Mouse (Mus musculus): ENCODE data around the gene C2cd5. TPM values are rescaled to one million over a fixed set of nuclear protein-coding genes. Genes with fewer than 3 reads are reported as not detected.

The C2cd5 gene
- polyA plus RNA-seq, 1 experiment from 2014 or later: 26.7 TPM

DNA sequence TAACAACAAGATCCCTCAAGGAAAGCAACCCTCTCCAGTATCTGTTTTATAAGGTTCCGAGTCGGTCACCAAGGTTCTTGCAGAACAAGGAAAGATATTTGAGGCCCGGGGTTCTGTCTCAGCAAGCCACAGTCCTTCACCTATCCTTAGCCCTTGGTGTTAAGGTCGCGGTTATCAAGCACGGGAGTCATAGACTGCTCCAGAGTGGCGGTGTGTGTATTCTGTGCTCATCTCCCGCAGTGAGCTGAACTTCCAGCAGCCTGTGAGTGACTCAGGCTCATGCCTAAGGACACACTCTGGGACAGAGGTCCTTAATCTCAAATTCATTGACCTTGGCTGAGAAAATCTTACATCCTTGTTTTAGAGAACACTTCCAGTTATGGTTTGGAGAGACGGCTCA, 40.9 kb upstream of the C2cd5 start:
- Histone ChIP-seq H3K27ac (ENCODE audit: low read length) (no peak overlapping the region), H3K27me3 (ENCODE audit: control insufficient read depth, insufficient read depth, low read depth, low read length) (no peaks in the 10 kb centered on the region), H3K9me3 (ENCODE audit: control insufficient read depth, low read length) (no peaks in the 10 kb centered on the region), H3K4me3 (ENCODE audit: low read length) (no peak overlapping the region), H3K9ac (ENCODE audit: low read length) (no peak overlapping the region), H3K4me1 (replicated peaks; ENCODE audit: control insufficient read depth, insufficient read depth, low read length) (no peaks in the 10 kb centered on the region), H3K36me3 (ENCODE audit: control insufficient read depth, insufficient read depth, low read length) (no peaks in the 10 kb centered on the region), H3K4me2 (ENCODE audit: low read depth, low read length) (no peak overlapping the region)
- no peak for ATAC-seq (ENCODE audit: low read depth)
- WGBS: 86% methylated on average over 9 of the region's 9 CpGs

DNA sequence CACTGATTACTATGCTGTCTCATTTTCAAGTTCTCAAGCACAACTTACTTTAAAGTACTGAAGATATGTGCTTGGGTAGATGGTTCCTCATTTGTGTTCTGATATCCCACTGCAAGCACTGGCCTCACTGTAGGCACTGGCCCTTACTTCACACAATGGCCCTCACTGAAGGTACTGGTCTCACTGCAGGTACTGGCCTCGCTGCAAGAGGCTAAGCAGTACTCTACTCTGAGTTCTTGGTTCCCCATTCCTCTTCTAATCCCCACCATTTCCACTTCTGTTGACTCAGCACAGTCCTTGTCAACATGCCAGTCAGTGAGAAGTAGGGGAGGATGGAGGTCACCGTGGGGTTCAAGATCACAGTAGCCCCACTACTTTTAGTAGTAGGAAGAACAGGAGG, 39.5 kb upstream of the C2cd5 start:
- Histone ChIP-seq H3K4me3 (ENCODE audit: low read length) (no peak overlapping the region), H3K27me3 (ENCODE audit: control insufficient read depth, insufficient read depth, low read depth, low read length) (no peaks in the 10 kb centered on the region), H3K36me3 (ENCODE audit: control insufficient read depth, insufficient read depth, low read length) (no peaks in the 10 kb centered on the region), H3K9ac (ENCODE audit: low read length) (no peak overlapping the region), H3K4me2 (ENCODE audit: low read depth, low read length) (no peak overlapping the region), H3K9me3 (ENCODE audit: control insufficient read depth, low read length) (no peaks in the 10 kb centered on the region), H3K4me1 (replicated peaks; ENCODE audit: control insufficient read depth, insufficient read depth, low read length) (no peaks in the 10 kb centered on the region), H3K27ac (ENCODE audit: low read length) (no peak overlapping the region)
- ATAC-seq (ENCODE audit: low read depth): no peak
- WGBS: 70% methylated on average over 2 of the region's 2 CpGs

GRCm38 (mm10) chr6:143137341-143137740, 37.4 kb upstream of the C2cd5 start:
- no peak for ATAC-seq (ENCODE audit: low read depth)
- H3K4me3 ChIP-seq (ENCODE audit: low read length): no peak overlapping the region
- no peaks in the 10 kb centered on the region for H3K36me3 ChIP-seq (ENCODE audit: control insufficient read depth, insufficient read depth, low read length)
- no peaks in the 10 kb centered on the region for H3K9me3 ChIP-seq (ENCODE audit: control insufficient read depth, low read length)
- H3K27me3 ChIP-seq (ENCODE audit: control insufficient read depth, insufficient read depth, low read depth, low read length): no peaks in the 10 kb centered on the region
- 58% methylated on average over 5 of the region's 5 CpGs for WGBS
- H3K4me2 ChIP-seq (ENCODE audit: low read depth, low read length): no peak overlapping the region
- no peak overlapping the region for H3K9ac ChIP-seq (ENCODE audit: low read length)
- no peaks in the 10 kb centered on the region for H3K4me1 ChIP-seq (replicated peaks; ENCODE audit: control insufficient read depth, insufficient read depth, low read length)
- no peak overlapping the region for H3K27ac ChIP-seq (ENCODE audit: low read length)

DNA sequence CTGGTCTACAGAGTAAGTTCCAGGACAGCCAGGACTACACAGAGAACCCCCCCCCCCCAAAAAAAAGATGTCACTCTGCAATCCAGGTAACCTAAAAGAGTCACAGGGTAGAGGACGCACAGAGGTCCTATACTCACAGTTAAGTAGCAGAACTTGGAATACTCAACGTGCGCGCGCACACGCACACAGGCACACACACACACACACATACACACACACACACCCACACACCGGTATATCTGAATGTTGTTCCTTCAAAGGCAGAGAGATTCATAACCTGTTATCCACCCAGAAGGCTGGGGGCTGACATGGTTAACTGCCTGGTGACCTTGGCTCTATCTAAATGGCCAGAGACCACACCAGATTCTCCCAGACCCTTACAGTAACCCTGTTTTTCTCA, 36.7 kb upstream of the C2cd5 start:
- Histone ChIP-seq H3K27ac (ENCODE audit: low read length) (no peak overlapping the region), H3K9me3 (ENCODE audit: control insufficient read depth, low read length) (no peaks in the 10 kb centered on the region), H3K4me3 (ENCODE audit: low read length) (no peak overlapping the region), H3K4me2 (ENCODE audit: low read depth, low read length) (no peak overlapping the region), H3K4me1 (replicated peaks; ENCODE audit: control insufficient read depth, insufficient read depth, low read length) (no peaks in the 10 kb centered on the region), H3K27me3 (ENCODE audit: control insufficient read depth, insufficient read depth, low read depth, low read length) (no peaks in the 10 kb centered on the region), H3K36me3 (ENCODE audit: control insufficient read depth, insufficient read depth, low read length) (no peaks in the 10 kb centered on the region), H3K9ac (ENCODE audit: low read length) (no peak overlapping the region)
- WGBS: 96% methylated on average over 7 of the region's 7 CpGs
- ATAC-seq (ENCODE audit: low read depth): no peak

DNA sequence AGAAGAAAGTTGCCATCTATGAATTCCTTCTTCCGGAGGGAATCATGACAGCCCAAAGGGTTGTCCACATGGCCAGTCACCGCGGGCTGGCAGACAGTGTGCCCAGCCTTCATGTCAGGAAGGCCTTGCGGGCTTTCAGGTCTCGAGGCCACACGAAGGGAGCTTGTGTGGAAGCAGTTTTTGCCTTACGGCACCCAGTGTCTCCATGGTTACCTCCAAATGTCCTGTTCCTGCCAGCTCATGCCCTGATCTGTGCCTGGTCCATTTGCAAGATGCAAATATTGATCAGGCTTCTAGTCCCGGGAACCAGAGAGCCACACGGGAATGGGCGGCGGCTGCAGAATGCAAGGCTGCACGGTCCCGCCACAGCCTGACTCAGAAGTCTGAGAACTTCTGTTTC, 35.2 kb upstream of the C2cd5 start:
- no peak for ATAC-seq (ENCODE audit: low read depth)
- no peak overlapping the region for H3K4me2 ChIP-seq (ENCODE audit: low read depth, low read length)
- no peak overlapping the region for H3K9ac ChIP-seq (ENCODE audit: low read length)
- H3K27ac ChIP-seq (ENCODE audit: low read length): no peak overlapping the region
- H3K9me3 ChIP-seq (ENCODE audit: control insufficient read depth, low read length): peaks cover 3% of the 10 kb centered on the region; the same call in 1 of the 2 replicates
- 83% methylated on average over 13 of the region's 13 CpGs for WGBS
- H3K4me1 ChIP-seq (replicated peaks; ENCODE audit: control insufficient read depth, insufficient read depth, low read length): no peaks in the 10 kb centered on the region
- H3K27me3 ChIP-seq (ENCODE audit: control insufficient read depth, insufficient read depth, low read depth, low read length): no peaks in the 10 kb centered on the region
- no peak overlapping the region for H3K4me3 ChIP-seq (ENCODE audit: low read length)
- no peaks in the 10 kb centered on the region for H3K36me3 ChIP-seq (ENCODE audit: control insufficient read depth, insufficient read depth, low read length)

- H3K36me3 ChIP-seq (ENCODE audit: control insufficient read depth, insufficient read depth, low read length): no peaks in the 10 kb centered on the region
- H3K4me2 ChIP-seq (ENCODE audit: low read depth, low read length): no peak overlapping the region
- H3K9me3 ChIP-seq (ENCODE audit: control insufficient read depth, low read length): peaks cover 3% of the 10 kb centered on the region; the same call in 1 of the 2 replicates
- H3K27me3 ChIP-seq (ENCODE audit: control insufficient read depth, insufficient read depth, low read depth, low read length): no peaks in the 10 kb centered on the region
- no peak overlapping the region for H3K4me3 ChIP-seq (ENCODE audit: low read length)
- no peak overlapping the region for H3K27ac ChIP-seq (ENCODE audit: low read length)
- H3K9ac ChIP-seq (ENCODE audit: low read length): no peak overlapping the region
- H3K4me1 ChIP-seq (replicated peaks; ENCODE audit: control insufficient read depth, insufficient read depth, low read length): no peaks in the 10 kb centered on the region
- no peak for ATAC-seq (ENCODE audit: low read depth)
- 84% methylated on average over 2 of the region's 2 CpGs for WGBS
These were observed 33.2 kb upstream of the C2cd5 start for GRCm38 (mm10) chr6:143133150-143133549.

DNA sequence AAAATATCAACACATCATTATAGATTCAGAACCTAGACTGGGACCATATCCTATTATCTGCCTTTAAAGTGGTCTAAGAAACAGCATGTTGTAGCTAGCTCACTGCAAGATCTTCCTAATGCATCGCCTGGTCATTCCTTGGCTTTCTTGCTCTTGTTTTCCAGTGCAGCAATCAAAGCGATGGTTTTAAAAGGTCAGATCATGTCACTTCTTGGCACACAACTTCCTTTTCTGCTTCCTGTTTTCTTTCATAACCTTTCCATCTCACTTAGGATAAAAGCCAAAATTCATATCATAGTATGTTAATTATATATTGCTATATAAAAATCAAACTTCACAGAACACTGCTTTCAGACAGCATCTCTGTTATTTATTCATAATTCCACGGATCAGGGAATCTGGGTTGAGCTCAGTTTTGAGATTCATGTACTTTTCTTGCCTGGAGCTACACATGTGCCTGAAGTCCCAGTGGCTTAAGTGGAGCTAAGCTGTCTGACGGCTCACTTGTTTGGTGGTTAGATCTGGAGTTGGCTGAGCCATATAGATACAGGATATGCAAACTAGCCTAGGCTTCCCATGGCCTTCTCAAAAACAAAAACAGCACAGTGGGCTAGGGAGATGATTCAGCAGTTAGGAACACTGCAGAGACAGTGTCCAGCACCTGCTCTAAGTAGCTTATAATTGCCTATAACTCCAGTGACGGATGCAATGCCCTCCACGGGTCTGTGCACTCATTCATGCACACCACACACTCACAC, 32.1 kb upstream of the C2cd5 start:
- WGBS: 69% methylated on average over 6 of the region's 6 CpGs
- Histone ChIP-seq H3K4me1 (replicated peaks; ENCODE audit: control insufficient read depth, insufficient read depth, low read length) (no peaks in the 10 kb centered on the region), H3K4me3 (ENCODE audit: low read length) (no peak overlapping the region), H3K4me2 (ENCODE audit: low read depth, low read length) (no peak overlapping the region), H3K9ac (ENCODE audit: low read length) (no peak overlapping the region), H3K27me3 (ENCODE audit: control insufficient read depth, insufficient read depth, low read depth, low read length) (no peaks in the 10 kb centered on the region), H3K27ac (ENCODE audit: low read length) (no peak overlapping the region), H3K9me3 (ENCODE audit: control insufficient read depth, low read length) (peaks cover 3% of the 10 kb centered on the region; the same call in 1 of the 2 replicates), H3K36me3 (ENCODE audit: control insufficient read depth, insufficient read depth, low read length) (no peaks in the 10 kb centered on the region)
- no peak for ATAC-seq (ENCODE audit: low read depth)

DNA sequence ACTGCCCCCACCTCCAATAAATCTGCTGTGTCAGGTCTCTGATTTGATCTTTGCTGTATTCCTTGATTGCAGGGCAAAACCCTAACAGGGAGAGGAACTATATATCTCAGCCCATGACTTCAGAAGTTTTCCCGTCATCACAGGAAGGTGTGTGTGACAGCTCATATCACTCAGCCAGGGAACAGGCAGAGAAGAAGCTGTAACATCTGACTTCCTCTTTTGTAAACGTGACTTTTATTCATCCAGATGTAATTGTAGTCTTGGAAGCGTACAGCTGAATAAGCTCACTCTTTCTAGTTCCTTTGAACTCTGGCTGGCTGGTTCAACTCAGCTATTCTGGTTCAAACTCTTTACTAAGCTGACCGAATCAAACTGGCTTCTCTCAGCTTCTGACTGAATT, 30.5 kb upstream of the C2cd5 start:
- Histone ChIP-seq H3K27me3 (ENCODE audit: control insufficient read depth, insufficient read depth, low read depth, low read length) (no peaks in the 10 kb centered on the region), H3K4me1 (replicated peaks; ENCODE audit: control insufficient read depth, insufficient read depth, low read length) (no peaks in the 10 kb centered on the region), H3K27ac (ENCODE audit: low read length) (no peak overlapping the region), H3K4me3 (ENCODE audit: low read length) (no peak overlapping the region), H3K9ac (ENCODE audit: low read length) (no peak overlapping the region), H3K4me2 (ENCODE audit: low read depth, low read length) (no peak overlapping the region), H3K9me3 (ENCODE audit: control insufficient read depth, low read length) (peaks cover 3% of the 10 kb centered on the region; the same call in 1 of the 2 replicates), H3K36me3 (ENCODE audit: control insufficient read depth, insufficient read depth, low read length) (no peaks in the 10 kb centered on the region)
- no peak for ATAC-seq (ENCODE audit: low read depth)
- WGBS: 63% methylated on average over 4 of the region's 4 CpGs

DNA sequence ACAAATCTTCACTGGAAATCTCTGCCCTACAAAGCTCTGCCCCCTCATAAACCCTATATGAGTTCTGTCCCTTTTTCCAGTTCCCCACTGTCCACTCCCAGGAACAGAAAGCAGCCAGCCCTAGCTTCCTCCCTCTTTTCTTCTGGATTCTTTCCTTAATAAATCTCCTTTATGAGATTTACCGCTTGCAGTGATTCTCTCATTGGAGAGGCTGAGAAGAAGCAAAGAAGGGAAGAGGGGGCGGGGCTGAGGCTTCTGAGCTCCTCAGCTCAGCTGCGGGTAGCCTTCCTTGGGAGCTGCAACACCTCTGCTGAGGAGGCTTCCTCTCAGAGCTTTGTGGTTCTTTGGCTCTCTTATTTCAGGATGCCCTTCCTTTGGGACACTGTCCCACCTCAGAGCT, 30.0 kb upstream of the C2cd5 start:
- ATAC-seq (ENCODE audit: low read depth): no peak
- no peak overlapping the region for H3K4me2 ChIP-seq (ENCODE audit: low read depth, low read length)
- no peak overlapping the region for H3K27ac ChIP-seq (ENCODE audit: low read length)
- no peaks in the 10 kb centered on the region for H3K27me3 ChIP-seq (ENCODE audit: control insufficient read depth, insufficient read depth, low read depth, low read length)
- no peak overlapping the region for H3K9ac ChIP-seq (ENCODE audit: low read length)
- 81% methylated on average over 3 of the region's 3 CpGs for WGBS
- peaks cover 3% of the 10 kb centered on the region; the same call in 1 of the 2 replicates for H3K9me3 ChIP-seq (ENCODE audit: control insufficient read depth, low read length)
- H3K4me1 ChIP-seq (replicated peaks; ENCODE audit: control insufficient read depth, insufficient read depth, low read length): no peaks in the 10 kb centered on the region
- H3K36me3 ChIP-seq (ENCODE audit: control insufficient read depth, insufficient read depth, low read length): no peaks in the 10 kb centered on the region
- H3K4me3 ChIP-seq (ENCODE audit: low read length): no peak overlapping the region

Data from lung, embryonic 16.5 days (tissue).